ENCODE assay signal across 12 mouse cellular contexts in the genomic region with DNA sequence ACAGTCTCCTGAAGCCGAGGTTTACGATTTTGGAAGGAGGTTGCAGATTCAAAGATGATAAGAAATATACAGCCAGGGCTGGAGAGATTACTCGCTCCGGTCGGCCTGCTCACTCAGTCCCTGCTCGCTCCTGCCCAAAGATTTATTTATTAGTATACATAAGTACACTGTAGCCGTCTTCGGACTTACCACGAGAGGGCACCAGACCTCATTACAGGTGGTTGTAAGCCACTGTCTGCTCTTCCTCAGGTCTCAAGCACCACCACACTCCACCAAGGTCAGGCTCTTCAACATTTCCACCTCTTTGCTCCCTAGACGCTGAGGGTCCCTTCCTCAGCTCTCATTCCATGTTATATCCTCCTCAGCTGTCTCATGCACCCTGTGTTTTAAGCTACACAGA. TPM values are rescaled to one million over a fixed set of nuclear protein-coding genes. Genes with fewer than 3 reads are reported as not detected.
DNase-seq lines count a peak whose midpoint lies in the region; ATAC-seq and TF ChIP-seq lines count a peak whose summit lies in the region.
"Not testable (repeated sequence)": the region's sequence is repeated elsewhere in the genome, so short reads cannot be mapped to it uniquely, and the experiment has no call there.
"Had no signal": no experiment of that assay in that cellular context is flagged by ENCODE, and none has a peak within 500 bp of the region (broad histone marks: within the 10 kb centered on the region; RNA-seq: fewer than 3 reads in every experiment).

No protein-coding gene starts in this region.

- in situ Hi-C loops in ES-E14 (cut with MboI; ENCODE audit: low sequenced_read_pairs in 2 of 2, unreplicated experiment in 2 of 2): not testable (repeated sequence)

- H3K9ac ChIP-seq in ES-E14 (ENCODE audit: insufficient read depth, low read depth, low read length, poor library complexity, severe bottlenecking); intestine, embryonic 14.5 days (ENCODE audit: low read length): not testable (repeated sequence)

- H3K9me3 ChIP-seq in ES-E14 (ENCODE audit: control insufficient read depth, insufficient read depth, low read depth, low read length); intestine, embryonic 14.5 days (ENCODE audit: control insufficient read depth, low read length): not testable (repeated sequence)

- peak; percentile 55; the same call in 1 of the 2 replicates for ATAC-seq in intestine, embryonic 14.5 days (replicated peaks; ENCODE audit: low FRiP score, low TSS enrichment, low read depth)

- DNase-seq in ES-E14 (ENCODE audit: low read depth, low spot score); intestine, embryonic 14.5 days (ENCODE audit: low spot score): not testable (repeated sequence)
- DNase-seq in cerebellum, adult 18-20 months: peak; percentile 69 to 80
- DNase-seq in forelimb bud, embryonic 11.5 days (ENCODE audit: low read depth, low spot score): peak; percentile 32
- peak; percentile 29 to 62 for DNase-seq in left cerebral cortex, adult 18-20 months (ENCODE audit: low spot score in 2 of 2)
- peak; percentile 81 for DNase-seq in lung, postnatal 10 days
- DNase-seq in right cerebral cortex, postnatal 10 days (ENCODE audit: low spot score in 2 of 2): peak; percentile 44 to 53
- peak; percentile 64 to 65 for DNase-seq in thymus, postnatal 36 days

- not testable (repeated sequence) for H3K4me2 ChIP-seq in intestine, embryonic 14.5 days (ENCODE audit: low read length)

- WGBS in intestine, embryonic 14.5 days: 22% methylated on average over 9 of the region's 10 CpGs

- not testable (repeated sequence) for H3K4me1 ChIP-seq in ES-E14 (ENCODE audit: control insufficient read depth in 2 of 2, insufficient read depth in 2 of 2, low read length in 2 of 2, poor library complexity in 1 of 2); intestine, embryonic 14.5 days (replicated peaks; ENCODE audit: control insufficient read depth, insufficient read depth, low read length)

- not testable (repeated sequence) for H3K27ac ChIP-seq in ES-E14 (ENCODE audit: insufficient read depth, low read depth, low read length, poor library complexity, severe bottlenecking); intestine, embryonic 14.5 days (ENCODE audit: low read depth)

- not testable (repeated sequence) for H3K4me3 ChIP-seq in ES-E14 (ENCODE audit: insufficient read depth in 1 of 2, low read depth in 1 of 2, low read length in 2 of 2, poor library complexity in 1 of 2, severe bottlenecking in 1 of 2); intestine, embryonic 14.5 days (ENCODE audit: low read depth, low read length)

- not testable (repeated sequence) for H3K27me3 ChIP-seq in intestine, embryonic 14.5 days (replicated peaks; ENCODE audit: control insufficient read depth, insufficient read depth, low read length)

- H3K36me3 ChIP-seq in ES-E14 (ENCODE audit: control insufficient read depth, insufficient read depth, low read length, poor library complexity, severe bottlenecking); intestine, embryonic 14.5 days (ENCODE audit: control insufficient read depth, insufficient read depth, low read length): not testable (repeated sequence)

TF ChIP-seq in ES-E14, 5 proteins besides CTCF, POLR2A, EP300 and RAD21:
- TF ChIP-seq ZC3H11A (IDR thresholded peaks at IDR 0.05; ENCODE audit: borderline replicate concordance, low read depth, low read length): peak; percentile 22; the same call in 1 of the 2 replicates

RNA-seq across cellular contexts. Expression of gene Mettl7a3, which starts 3.1 kb away (rescaled TPM):
- total RNA-seq in ES-E14 (2012; rRNA removed): 0.49 and 1.3 TPM in 2 replicates
- polyA plus RNA-seq in intestine, embryonic 14.5 days (2014; fragmentation: Nextera tagmentation; extraction: Ambion mirVana): 0.12 TPM in 1 of 2 replicates, not detected in the other
- total RNA-seq in left cerebral cortex, adult 18-20 months (2021): under 1 TPM in 1 of 2 experiments, not detected in 1; 0.35 TPM
- polyA plus RNA-seq: activated CD4-positive, CD25-positive, alpha-beta regulatory T cell, adult 4 months; erythroblast, embryonic 14.5 days; heart, embryonic 13.5 days; testis, adult 2 months had no signal

RNA-seq across cellular contexts. Expression of gene Methig1, which starts 15.1 kb away (rescaled TPM):
- total RNA-seq in ES-E14 (2012; rRNA removed): 0.37 and 0.54 TPM in 2 replicates
- polyA plus RNA-seq in intestine, embryonic 14.5 days (2014; fragmentation: Nextera tagmentation; extraction: Ambion mirVana): not detected in 2 replicates
- not detected for total RNA-seq in left cerebral cortex, adult 18-20 months (2021)
- polyA plus RNA-seq: activated CD4-positive, CD25-positive, alpha-beta regulatory T cell, adult 4 months; erythroblast, embryonic 14.5 days; heart, embryonic 13.5 days; testis, adult 2 months had no signal

RNA-seq across cellular contexts. Expression of gene Mettl7a2, which starts 15.2 kb away (rescaled TPM):
- total RNA-seq in ES-E14 (2012; rRNA removed): 1.4 and 5.1 TPM in 2 replicates
- not detected in 2 replicates for polyA plus RNA-seq in intestine, embryonic 14.5 days (2014; fragmentation: Nextera tagmentation; extraction: Ambion mirVana)
- total RNA-seq in left cerebral cortex, adult 18-20 months (2021): under 1 TPM; 0.65 to 0.84 TPM
- polyA plus RNA-seq: activated CD4-positive, CD25-positive, alpha-beta regulatory T cell, adult 4 months; erythroblast, embryonic 14.5 days; heart, embryonic 13.5 days; testis, adult 2 months had no signal

RNA-seq across cellular contexts. Expression of gene Higd1c, which starts 26.5 kb away (rescaled TPM):
- not detected in 2 replicates for total RNA-seq in ES-E14 (2012; rRNA removed)
- not detected in 2 replicates for polyA plus RNA-seq in intestine, embryonic 14.5 days (2014; fragmentation: Nextera tagmentation; extraction: Ambion mirVana)
- total RNA-seq in left cerebral cortex, adult 18-20 months (2021): not detected
- polyA plus RNA-seq: activated CD4-positive, CD25-positive, alpha-beta regulatory T cell, adult 4 months; erythroblast, embryonic 14.5 days; heart, embryonic 13.5 days; testis, adult 2 months had no signal

RNA-seq across cellular contexts. Expression of gene Mettl7a1, which starts 33.9 kb away (rescaled TPM):
- 11.6 and 21.7 TPM in 2 replicates for total RNA-seq in ES-E14 (2012; rRNA removed)
- polyA plus RNA-seq in intestine, embryonic 14.5 days (2014; fragmentation: Nextera tagmentation; extraction: Ambion mirVana): 4.1 and 4.7 TPM in 2 replicates
- 10 to 100 TPM; 32.2 to 35.0 TPM for total RNA-seq in left cerebral cortex, adult 18-20 months (2021)
